Mouse (Mus musculus): ENCODE results near the gene Bhlha15.

The Bhlha15 gene

GRCm38 (mm10) chr5:144234714-144235113, 44.6 kb downstream of the Bhlha15 start:
- DNase-seq = no peak

DNA sequence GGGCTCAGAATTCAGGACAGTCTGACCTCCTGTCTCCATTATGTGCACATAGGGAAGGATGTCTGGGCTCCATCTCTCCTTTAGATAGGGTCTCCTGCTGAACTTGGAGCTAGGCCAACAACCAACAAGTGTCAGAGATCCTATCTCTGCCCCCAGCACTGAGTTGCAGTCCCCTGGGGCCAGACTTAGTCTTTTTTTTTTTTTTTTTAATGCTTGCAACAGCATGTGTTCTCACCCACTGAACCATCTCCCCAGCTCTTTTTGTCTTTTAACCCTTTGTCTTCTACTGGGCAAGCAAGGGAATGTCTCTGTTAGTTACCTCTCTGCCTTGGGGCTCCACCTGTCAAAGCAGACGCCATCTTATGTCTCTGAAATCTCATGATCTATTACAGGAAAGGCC, 48.9 kb downstream of the Bhlha15 start:
- no peak for DNase-seq
